Mouse (Mus musculus) hindbrain, embryonic 15.5 days (tissue): ENCODE measurements around the gene Maz. TPM values are rescaled to one million over a fixed set of nuclear protein-coding genes. Genes with fewer than 3 reads are reported as not detected.

Experiments
- ATAC-seq: fragments of 200-750 bp; cut with Nextera tagmentation; 2 replicates; pipeline ENCODE4 v1.8.0; 2017; ENCODE audit warnings: low read depth, moderate number of reproducible peaks, moderate TSS enrichment; ENCODE audit not compliant: low FRiP score
- H3K27ac ChIP-seq: fragments of 300-500 bp; sonication (generic); replicated peaks from 2 replicates; pipeline ENCODE4 v1.5.1; 2015; ENCODE audit warnings: mild to moderate bottlenecking, inconsistent platforms
- H3K27me3 ChIP-seq: fragments of 300-500 bp; sonication (generic); 2 replicates; pipeline ENCODE4 v1.6.1; 2015; ENCODE audit warnings: control low read depth, inconsistent platforms
- H3K36me3 ChIP-seq: fragments of 300-500 bp; sonication (generic); 2 replicates; pipeline ENCODE4 v1.6.1; 2015; ENCODE audit warnings: control low read depth, inconsistent platforms
- H3K4me1 ChIP-seq: fragments of 300-500 bp; sonication (generic); replicated peaks from 2 replicates; pipeline ENCODE4 v1.6.1; 2015; ENCODE audit warnings: control low read depth, inconsistent platforms
- H3K4me2 ChIP-seq: fragments of 300-500 bp; sonication (generic); 2 replicates; pipeline ENCODE4 v1.6.1; 2015; ENCODE audit warnings: moderate library complexity, mild to moderate bottlenecking, inconsistent platforms
- H3K4me3 ChIP-seq: fragments of 300-500 bp; sonication (generic); 2 replicates; pipeline ENCODE4 v1.5.1; 2015; ENCODE audit warnings: mild to moderate bottlenecking, inconsistent platforms
- H3K9ac ChIP-seq: fragments of 300-500 bp; sonication (generic); 2 replicates; pipeline ENCODE4 v1.6.1; 2015; ENCODE audit warnings: inconsistent platforms
- H3K9me3 ChIP-seq: fragments of 300-500 bp; sonication (generic); 2 replicates; pipeline ENCODE4 v1.6.1; 2016; ENCODE audit warnings: control low read depth, inconsistent platforms
- WGBS: fragments of 180-500 bp; shearing (Covaris S2); methylation state at CpG from one replicate; pipeline ENCODE4 v1.1.7; 2015; 5-methylcytosine and 5-hydroxymethylcytosine counted together
- polyA plus RNA-seq: library from polyadenylated mRNA; unstranded; fragments of >200 nt; fragmentation: Nextera tagmentation; extraction: Ambion mirVana; gene quantifications from 2 replicates; pipeline ENCODE4 v1.2.1, GENCODE M21; 2015

Maz gene
- polyA plus RNA-seq, 1 experiment from 2014 or later: 87.3 TPM

DNA sequence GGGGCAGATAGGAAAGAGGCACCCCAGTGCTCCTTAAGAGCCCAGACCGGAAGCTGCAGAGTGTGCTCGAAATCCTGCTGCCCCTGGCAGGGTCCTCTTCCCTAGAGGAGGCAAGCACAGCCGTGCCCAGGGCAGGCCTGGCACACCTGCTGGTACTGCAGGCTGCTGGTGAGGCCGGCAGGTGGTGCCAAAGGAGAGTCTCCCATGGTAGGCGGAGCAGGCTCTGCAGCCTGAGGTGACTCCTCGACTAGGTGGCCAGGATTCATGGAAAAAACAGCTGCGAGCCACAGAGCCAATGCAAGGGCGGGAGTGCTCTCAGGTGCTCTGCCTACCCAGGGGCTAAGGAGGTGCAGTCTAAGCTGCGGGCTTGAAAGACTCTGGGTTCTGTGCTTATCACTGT lies 40.5 kb downstream of the Maz start:
- Histone ChIP-seq H3K9me3 (no peaks in the 10 kb centered on the region), H3K36me3 (0 out of 2 replicates have a peak, but pooled peaks cover 1% of the 10 kb centered on the region), H3K9ac (no peak overlapping the region), H3K27me3 (no peaks in the 10 kb centered on the region), H3K4me2 (no peak overlapping the region), H3K4me3 (no peak overlapping the region), H3K4me1 (no peaks in the 10 kb centered on the region), H3K27ac (no peak overlapping the region)
- no peak for ATAC-seq
- 53% methylated on average over 9 of the region's 9 CpGs for WGBS

DNA sequence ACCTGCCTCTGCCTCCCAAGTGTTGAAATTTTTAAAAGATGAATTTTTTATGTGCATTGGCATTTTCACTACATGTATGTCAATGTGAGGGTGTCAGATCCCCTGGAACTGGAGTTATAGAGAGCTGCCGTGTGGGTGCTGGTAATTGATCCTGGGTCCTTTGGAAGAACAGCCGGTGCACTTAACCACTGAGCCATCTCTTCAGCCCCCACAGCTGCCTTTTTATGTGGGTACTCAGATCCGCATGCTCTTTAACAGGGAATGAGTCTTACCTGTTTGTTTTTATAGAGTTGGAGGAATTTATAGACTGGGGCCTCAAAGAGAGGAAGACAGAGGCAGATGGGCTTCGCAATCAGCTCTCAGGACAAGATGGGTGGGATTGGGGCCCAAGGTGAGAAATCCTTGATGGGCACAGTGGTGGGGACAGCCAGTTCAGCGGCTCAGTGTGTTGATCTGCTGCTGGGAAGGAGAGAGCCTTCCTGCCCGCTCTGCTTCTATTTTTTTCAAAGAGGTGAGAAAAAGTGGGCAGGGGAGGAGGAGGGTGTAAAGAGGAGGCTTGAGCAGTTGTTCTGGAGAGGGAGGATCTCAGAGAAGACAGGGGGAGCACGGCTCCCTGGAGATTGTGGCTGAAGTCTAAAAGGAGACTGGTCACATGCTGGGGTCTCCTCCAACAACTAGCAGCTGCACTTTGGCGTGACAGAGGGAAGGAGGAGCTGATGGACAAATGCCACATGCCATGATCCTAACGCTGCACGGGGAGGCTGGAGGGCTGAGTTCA lies 42.0 kb downstream of the Maz start:
- no peak overlapping the region for H3K9ac ChIP-seq
- no peak overlapping the region for H3K4me2 ChIP-seq
- H3K27me3 ChIP-seq: no peaks in the 10 kb centered on the region
- no peaks in the 10 kb centered on the region for H3K4me1 ChIP-seq
- H3K9me3 ChIP-seq: no peaks in the 10 kb centered on the region
- no peak for ATAC-seq
- no peak overlapping the region for H3K27ac ChIP-seq
- H3K4me3 ChIP-seq: no peak overlapping the region
- H3K36me3 ChIP-seq: peaks cover 12% of the 10 kb centered on the region; the same call in 1 of the 2 replicates
- 65% methylated on average over 10 of the region's 10 CpGs for WGBS

DNA sequence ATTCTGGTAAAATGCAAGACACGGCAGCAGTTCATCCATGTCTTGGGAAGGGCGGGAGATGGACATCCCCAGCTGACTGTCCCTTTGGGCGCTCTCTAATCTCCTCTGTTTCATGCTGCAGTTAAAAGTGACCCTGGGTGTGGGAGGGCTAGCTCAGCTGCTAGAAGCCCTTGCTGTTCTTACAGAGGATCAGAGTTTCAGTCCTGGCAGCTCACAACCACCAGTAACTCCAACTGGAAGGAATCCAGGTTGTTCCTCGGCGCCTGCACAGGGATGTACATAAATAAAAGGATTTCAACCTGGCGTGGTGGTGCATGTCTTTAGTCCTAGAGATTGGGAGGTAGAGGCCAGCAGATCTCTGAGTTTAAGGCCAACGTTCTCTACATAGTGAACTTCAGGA lies 43.7 kb downstream of the Maz start:
- Histone ChIP-seq H3K4me3 (no peak overlapping the region), H3K4me2 (no peak overlapping the region), H3K4me1 (no peaks in the 10 kb centered on the region), H3K9me3 (no peaks in the 10 kb centered on the region), H3K27ac (no peak overlapping the region), H3K36me3 (peaks cover 23% of the 10 kb centered on the region; the same call in 1 of the 2 replicates), H3K27me3 (no peaks in the 10 kb centered on the region), H3K9ac (no peak overlapping the region)
- 87% methylated on average over 7 of the region's 7 CpGs for WGBS
- no peak for ATAC-seq

- H3K4me2 ChIP-seq: no peak overlapping the region
- WGBS: 87% methylated on average over 4 of the region's 4 CpGs
- no peaks in the 10 kb centered on the region for H3K9me3 ChIP-seq
- no peak overlapping the region for H3K9ac ChIP-seq
- H3K4me3 ChIP-seq: no peak overlapping the region
- no peak for ATAC-seq
- no peaks in the 10 kb centered on the region for H3K27me3 ChIP-seq
- peaks cover 23% of the 10 kb centered on the region; the same call in 1 of the 2 replicates for H3K36me3 ChIP-seq
- H3K4me1 ChIP-seq: peaks cover 10% of the 10 kb centered on the region
- no peak overlapping the region for H3K27ac ChIP-seq
Measured at GRCm38 (mm10) chr7:126982054-126982453, 44.8 kb downstream of the Maz start.

DNA sequence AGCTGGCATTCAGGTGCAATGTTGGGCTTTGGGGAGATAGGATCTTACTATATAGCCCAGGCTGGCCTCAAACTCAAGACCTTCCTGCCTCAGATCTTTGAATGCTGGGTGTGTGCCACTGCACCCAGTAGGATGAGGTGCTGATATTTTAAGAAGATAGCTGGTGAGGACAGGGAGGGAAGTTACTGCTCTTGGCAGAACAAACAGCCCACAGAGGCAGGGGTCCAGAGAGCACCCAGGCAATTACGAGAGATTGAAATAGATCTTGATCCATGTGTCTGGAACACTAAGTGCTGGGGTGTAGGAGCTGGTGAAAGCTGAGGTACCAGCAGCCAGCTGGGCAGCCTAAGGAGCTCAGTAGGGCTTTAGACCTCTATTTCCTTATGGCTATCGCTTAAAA lies 45.2 kb downstream of the Maz start:
- Histone ChIP-seq H3K36me3 (peaks cover 23% of the 10 kb centered on the region; the same call in 1 of the 2 replicates), H3K9ac (no peak overlapping the region), H3K27ac (no peak overlapping the region), H3K4me3 (no peak overlapping the region), H3K27me3 (no peaks in the 10 kb centered on the region), H3K4me2 (no peak overlapping the region), H3K4me1 (peaks cover 12% of the 10 kb centered on the region), H3K9me3 (no peaks in the 10 kb centered on the region)
- 94% methylated on average over 2 of the region's 2 CpGs for WGBS
- no peak for ATAC-seq

- 87% methylated on average over 6 of the region's 6 CpGs for WGBS
- no peak overlapping the region for H3K27ac ChIP-seq
Measured at GRCm38 (mm10) chr7:126978841-126979240, 48.0 kb downstream of the Maz start.

DNA sequence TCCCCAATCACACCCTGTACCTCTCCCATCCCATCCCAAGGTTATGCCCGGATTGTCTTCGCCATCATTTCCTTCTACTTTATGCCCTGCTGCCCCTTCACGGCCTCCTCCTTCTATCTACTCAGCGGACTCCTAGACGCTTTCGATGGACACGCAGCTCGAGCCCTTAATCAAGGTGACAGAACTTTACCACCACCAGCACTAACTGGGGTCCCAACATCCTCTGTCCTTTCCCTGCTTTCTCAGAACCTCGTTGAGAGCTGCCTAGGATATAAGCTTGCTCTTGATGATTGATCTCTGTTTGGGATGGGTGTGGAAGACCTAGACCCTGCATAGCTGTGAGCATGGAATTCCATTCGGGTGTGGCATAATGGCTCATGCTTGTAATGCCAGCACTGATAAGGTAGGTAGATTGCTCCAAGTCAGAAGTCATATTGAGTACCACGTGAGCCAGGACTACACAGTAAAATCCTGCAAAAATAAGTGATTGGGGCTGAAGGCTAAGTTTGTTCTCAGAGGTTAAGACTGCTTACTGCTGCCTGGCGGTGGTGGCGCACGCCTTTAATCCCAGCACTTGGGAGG lies 49.9 kb downstream of the Maz start:
- WGBS: 30% methylated on average over 14 of the region's 14 CpGs
- H3K9me3 ChIP-seq: no peaks in the 10 kb centered on the region
- ATAC-seq: no peak

More at GRCm38 (mm10) chr7:126978841-126979240, 48.0 kb downstream of the Maz start:
- H3K36me3 ChIP-seq: peaks cover 23% of the 10 kb centered on the region; the same call in 1 of the 2 replicates
- no peak overlapping the region for H3K9ac ChIP-seq
- H3K4me3 ChIP-seq: no peak overlapping the region
- ATAC-seq: no peak
- H3K27me3 ChIP-seq: no peaks in the 10 kb centered on the region
- H3K4me1 ChIP-seq: peaks cover 16% of the 10 kb centered on the region
- no peaks in the 10 kb centered on the region for H3K9me3 ChIP-seq
- H3K4me2 ChIP-seq: no peak overlapping the region

DNA sequence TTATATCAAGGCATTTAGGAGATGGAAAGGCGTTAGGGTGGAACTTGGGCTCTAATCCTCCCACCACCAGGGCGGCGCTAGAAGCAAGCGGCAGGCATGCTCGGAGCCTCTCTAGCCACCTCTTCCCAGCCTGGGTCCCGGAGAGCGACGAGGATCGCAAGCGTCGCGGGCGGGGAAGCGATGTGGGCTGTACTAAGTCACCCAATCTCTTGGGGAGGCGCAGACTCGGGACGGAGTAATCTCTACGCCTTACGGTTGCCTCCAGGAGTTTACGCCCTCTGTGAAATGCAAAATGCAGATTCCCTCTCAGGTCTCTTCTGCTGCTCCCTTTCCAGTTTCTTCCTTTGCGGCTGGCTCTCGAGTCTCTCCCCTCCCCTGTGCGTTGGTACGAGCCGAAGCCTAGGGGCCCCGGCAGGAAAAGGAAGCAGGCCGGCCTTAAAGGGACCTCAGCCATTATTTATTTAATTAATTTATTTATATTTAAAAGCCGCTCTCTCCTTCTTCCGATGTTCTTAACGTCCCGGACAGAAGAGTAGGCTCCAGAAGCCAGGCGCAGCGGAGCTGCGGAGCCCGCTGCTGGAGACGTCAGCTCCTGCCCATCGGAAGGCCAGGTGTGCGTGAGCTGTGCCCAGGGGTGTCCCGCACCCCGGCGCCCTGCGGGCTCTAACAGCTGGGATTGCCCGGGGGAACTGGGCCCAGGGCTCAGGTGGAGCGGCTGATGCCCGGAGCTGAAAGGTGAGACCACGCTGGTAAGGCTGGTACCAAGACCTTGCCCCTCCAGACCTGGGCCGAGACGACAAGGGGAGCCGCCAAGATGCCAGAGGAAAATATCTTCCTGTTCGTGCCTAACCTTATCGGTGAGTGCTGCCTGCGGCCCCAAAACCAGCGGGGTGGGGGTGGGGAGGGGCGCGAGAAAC lies 50.6 kb downstream of the Maz start, which contains the start of gene Cdiptos:
Gene Cdiptos (minus strand): TSS at position 149 of the 917 bp plus-strand sequence.
- Histone ChIP-seq H3K9ac (peak within 1 kb of the TSS; percentile 100), H3K36me3 (peaks cover 33% of the 10 kb centered on the region), H3K27ac (peak within 1 kb of the TSS; percentile 99), H3K4me1 (peaks cover 16% of the 10 kb centered on the region), H3K9me3 (no peaks in the 10 kb centered on the region), H3K4me3 (peak within 1 kb of the TSS; percentile 99), H3K4me2 (peak within 1 kb of the TSS; percentile 71), H3K27me3 (no peaks in the 10 kb centered on the region)
- peak; percentile 95 for ATAC-seq
- under 1% methylated on average over 55 of the region's 55 CpGs for WGBS

More for the DNA sequence above, 49.9 kb downstream of the Maz start:
- Histone ChIP-seq H3K9ac (peak overlapping the region; percentile 100), H3K27me3 (no peaks in the 10 kb centered on the region), H3K36me3 (peaks cover 27% of the 10 kb centered on the region), H3K4me3 (peak overlapping the region; percentile 99), H3K27ac (peak overlapping the region; percentile 99), H3K4me2 (peak overlapping the region; percentile 71), H3K4me1 (peaks cover 16% of the 10 kb centered on the region)

DNA sequence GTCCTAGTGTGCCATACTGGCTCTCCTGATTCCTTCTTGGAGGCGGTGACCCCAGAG lies 51.1 kb downstream of the Maz start, which contains the start of gene Cdipt:
Gene Cdipt (plus strand): TSS at position 22 of the 57 bp plus-strand sequence.
- Histone ChIP-seq H3K9ac (peak within 1 kb of the TSS; percentile 100), H3K9me3 (no peaks in the 10 kb centered on the region), H3K4me1 (peaks cover 16% of the 10 kb centered on the region), H3K4me2 (peak within 1 kb of the TSS; percentile 71), H3K27ac (peak within 1 kb of the TSS; percentile 99), H3K36me3 (peaks cover 33% of the 10 kb centered on the region), H3K27me3 (no peaks in the 10 kb centered on the region), H3K4me3 (peak within 1 kb of the TSS; percentile 99)
- no peak for ATAC-seq
- WGBS: 15% methylated on average over 1 of the region's 1 CpGs

DNA sequence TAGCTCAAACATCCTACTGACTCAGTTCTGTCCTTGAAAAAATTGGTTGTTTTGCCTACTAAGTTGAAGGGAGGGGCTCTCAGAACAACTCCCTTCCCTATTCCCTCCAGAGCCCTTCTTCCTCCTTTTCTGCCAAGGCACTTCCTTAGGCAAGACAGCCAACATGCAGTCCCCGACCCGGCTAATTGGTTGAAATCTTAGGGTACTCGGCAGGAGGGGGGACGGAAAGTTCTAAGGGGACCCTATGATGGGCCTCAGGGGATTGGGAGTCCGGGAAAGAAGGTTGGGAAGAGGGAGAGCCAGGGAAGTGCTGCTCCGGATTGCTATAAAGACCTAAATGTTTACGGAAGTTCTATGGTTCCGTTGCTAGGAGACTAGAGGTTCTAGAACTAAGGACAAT lies 51.3 kb downstream of the Maz start:
- Histone ChIP-seq H3K36me3 (peaks cover 36% of the 10 kb centered on the region), H3K4me2 (peak overlapping the region; percentile 71), H3K27ac (peak overlapping the region; percentile 99), H3K4me1 (peaks cover 16% of the 10 kb centered on the region), H3K9me3 (no peaks in the 10 kb centered on the region), H3K4me3 (peak overlapping the region; percentile 99), H3K27me3 (no peaks in the 10 kb centered on the region), H3K9ac (no peak overlapping the region)
- 15% methylated on average over 8 of the region's 8 CpGs for WGBS
- ATAC-seq: no peak
